Mouse (Mus musculus) CD4-positive, CD25-positive, alpha-beta regulatory T cell (primary cell): ENCODE data around the gene Gpr162. TPM values are rescaled to one million over a fixed set of nuclear protein-coding genes. Genes with fewer than 3 reads are reported as not detected.

Source experiments
- polyA plus RNA-seq: library from polyadenylated mRNA; unstranded; fragments of 100-300 nt; shearing (Covaris generic); gene quantifications from one replicate; pipeline ENCODE4 v1.2.1, GENCODE M21; 2017

The Gpr162 gene
- 0.38 TPM for polyA plus RNA-seq

GRCm38 (mm10) chr6:124863658-124864298 lies at the start of gene Gpr162:
Gene Gpr162 (minus strand): TSS chr6:124863983.

GRCm38 (mm10) chr6:124911533-124912218 lies 47.9 kb upstream of the Gpr162 start, which contains the start of gene Lag3:
Gene Lag3 (minus strand): TSS chr6:124911705.

GRCm38 (mm10) chr6:124887986-124888385 lies 24.2 kb upstream of the Gpr162 start, which contains the start of gene Cd4:
Gene Cd4 (minus strand): TSS chr6:124888221.

GRCm38 (mm10) chr6:124856916-124857839 lies 6.6 kb downstream of the Gpr162 start, which contains the start of gene P3h3:
Gene P3h3 (minus strand): TSS chr6:124857752.

GRCm38 (mm10) chr6:124840241-124841167 lies 23.3 kb downstream of the Gpr162 start, which contains the start of gene Gnb3:
Gene Gnb3 (minus strand): TSS chr6:124840275.

GRCm38 (mm10) chr6:124828868-124829798 lies 34.6 kb downstream of the Gpr162 start, which contains the start of the genes Usp5 and Cdca3:
Gene Usp5 (minus strand): TSS chr6:124829484.
Gene Cdca3 (plus strand): TSS chr6:124829547.

GRCm38 (mm10) chr6:124813933-124814332 lies 49.9 kb downstream of the Gpr162 start, which contains the start of gene Tpi1:
Gene Tpi1 (minus strand): TSS chr6:124814296.

Other genes starting within 250 kb of the Gpr162 start
- gene C1s2, start 227.9 kb downstream of the Gpr162 start, polyA plus RNA-seq = not detected
- 58.1 TPM for gene Lpcat3, start 201.0 kb downstream of the Gpr162 start, polyA plus RNA-seq
- 298 TPM for gene Emg1, start 151.8 kb downstream of the Gpr162 start, polyA plus RNA-seq
- 218 TPM for gene Phb2, start 151.6 kb downstream of the Gpr162 start, polyA plus RNA-seq
- gene Ptpn6, start 125.3 kb downstream of the Gpr162 start, polyA plus RNA-seq = 385 TPM
- 417 TPM for gene Grcc10, start 122.6 kb downstream of the Gpr162 start, polyA plus RNA-seq
- not detected for gene Gm45234, start 108.0 kb downstream of the Gpr162 start, polyA plus RNA-seq
- gene Atn1, start 107.5 kb downstream of the Gpr162 start, polyA plus RNA-seq = 7.2 TPM
- 6.6 TPM for gene Eno2, start 94.3 kb downstream of the Gpr162 start, polyA plus RNA-seq
- gene Lrrc23, start 84.3 kb downstream of the Gpr162 start, polyA plus RNA-seq = 1.3 TPM
- gene Spsb2, start 55.3 kb downstream of the Gpr162 start, polyA plus RNA-seq = 2.7 TPM
- gene Tpi1, start 49.7 kb downstream of the Gpr162 start, polyA plus RNA-seq = 94.6 TPM
- gene Usp5, start 34.5 kb downstream of the Gpr162 start, polyA plus RNA-seq = 116 TPM
- 6.9 TPM for gene Cdca3, start 34.4 kb downstream of the Gpr162 start, polyA plus RNA-seq
- not detected for gene Gnb3, start 23.7 kb downstream of the Gpr162 start, polyA plus RNA-seq
- gene P3h3, start 6.2 kb downstream of the Gpr162 start, polyA plus RNA-seq = 0.20 TPM
- gene Cd4, start 24.2 kb upstream of the Gpr162 start, polyA plus RNA-seq = 401 TPM
- gene Lag3, start 47.7 kb upstream of the Gpr162 start, polyA plus RNA-seq = 3.4 TPM
- gene Ptms, start 56.1 kb upstream of the Gpr162 start, polyA plus RNA-seq = 36.6 TPM
- gene Mlf2, start 67.4 kb upstream of the Gpr162 start, polyA plus RNA-seq = 200 TPM
- 84.6 TPM for gene Cops7a, start 101.6 kb upstream of the Gpr162 start, polyA plus RNA-seq
- gene Pianp, start 132.7 kb upstream of the Gpr162 start, polyA plus RNA-seq = 0.48 TPM
- 73.2 TPM for gene Zfp384, start 145.2 kb upstream of the Gpr162 start, polyA plus RNA-seq
- gene Ing4, start 175.8 kb upstream of the Gpr162 start, polyA plus RNA-seq = 98.8 TPM
- gene Acrbp, start 185.7 kb upstream of the Gpr162 start, polyA plus RNA-seq = 18.6 TPM
- gene Lpar5, start 203.9 kb upstream of the Gpr162 start, polyA plus RNA-seq = 22.7 TPM
- gene Chd4, start 232.0 kb upstream of the Gpr162 start, polyA plus RNA-seq = 61.1 TPM